Comparison of ENCODE assay signal across 9 mouse cellular contexts in genomic region chr1:128551743-128552397, GRCm38 (mm10). TPM values are rescaled to one million over a fixed set of nuclear protein-coding genes. Genes with fewer than 3 reads are reported as not detected.
DNase-seq lines count a peak whose midpoint lies in the region; ATAC-seq and TF ChIP-seq lines count a peak whose summit lies in the region.
"Had no signal": no experiment of that assay in that cellular context is flagged by ENCODE, and none has a peak within 500 bp of the region (broad histone marks: within the 10 kb centered on the region; RNA-seq: fewer than 3 reads in every experiment).

No protein-coding gene starts in this region.

- H3K4me2 ChIP-seq in kidney, embryonic 16.5 days (replicated peaks; ENCODE audit: low read depth, low read length) = no peak overlapping the region
- peak overlapping the region; percentile 19; the same call in 1 of the 2 replicates for H3K4me2 ChIP-seq in forebrain, embryonic 12.5 days
- no peak overlapping the region for H3K4me2 ChIP-seq in midbrain, embryonic 13.5 days (replicated peaks)
- H3K4me2 ChIP-seq: liver, embryonic 13.5 days had no signal

- no peak overlapping the region; the same call in 1 of the 2 replicates for H3K9ac ChIP-seq in kidney, embryonic 16.5 days (replicated peaks; ENCODE audit: low read length)
- no peak overlapping the region for H3K9ac ChIP-seq in forebrain, embryonic 12.5 days
- no peak overlapping the region for H3K9ac ChIP-seq in midbrain, embryonic 13.5 days (replicated peaks)
- H3K9ac ChIP-seq: liver, embryonic 13.5 days had no signal

- no peak for TF ChIP-seq POLR2A in brain, embryonic 14.5 days (IDR thresholded peaks at IDR 0.05; ENCODE audit: borderline replicate concordance, extremely low read depth, insufficient read depth, insufficient read length, poor library complexity, severe bottlenecking)

- H3K36me3 ChIP-seq in kidney, embryonic 16.5 days (ENCODE audit: insufficient read depth, low read length) = no peaks in the 10 kb centered on the region
- no peaks in the 10 kb centered on the region for H3K36me3 ChIP-seq in forebrain, embryonic 12.5 days (replicated peaks)
- no peaks in the 10 kb centered on the region for H3K36me3 ChIP-seq in midbrain, embryonic 13.5 days
- H3K36me3 ChIP-seq: liver, embryonic 13.5 days had no signal

- H3K4me1 ChIP-seq in kidney, embryonic 16.5 days (ENCODE audit: insufficient read depth, low read length) = no peaks in the 10 kb centered on the region
- peaks cover 15% of the 10 kb centered on the region; the same call in 1 of the 2 replicates for H3K4me1 ChIP-seq in forebrain, embryonic 12.5 days
- H3K4me1 ChIP-seq in midbrain, embryonic 13.5 days (replicated peaks) = peaks cover 14% of the 10 kb centered on the region; the same call in 1 of the 2 replicates
- H3K4me1 ChIP-seq: liver, embryonic 13.5 days had no signal

- 21% methylated on average over 8 of the region's 8 CpGs for WGBS in kidney, embryonic 16.5 days
- 19% methylated on average over 8 of the region's 8 CpGs for WGBS in forebrain, embryonic 12.5 days
- 17% methylated on average over 8 of the region's 8 CpGs for WGBS in midbrain, embryonic 13.5 days

- ATAC-seq in kidney, embryonic 16.5 days (ENCODE audit: low FRiP score, low TSS enrichment) = peak; percentile 49; the same call in 1 of the 2 replicates
- ATAC-seq in forebrain, embryonic 12.5 days (ENCODE audit: low FRiP score) = peak; percentile 36; the same call in 1 of the 2 replicates
- peak; percentile 79 for ATAC-seq in midbrain, embryonic 13.5 days
- ATAC-seq in inflammation-experienced regulatory T-cells, adult 6 months = no peak

- peak; percentile 31; the same call in 1 of the 2 replicates for TF ChIP-seq CTCF in brain, embryonic 14.5 days (IDR thresholded peaks at IDR 0.05; ENCODE audit: borderline replicate concordance, extremely low read depth, insufficient read depth, insufficient read length)

- no peak overlapping the region for H3K4me3 ChIP-seq in kidney, embryonic 16.5 days (ENCODE audit: low read length)
- no peak overlapping the region for H3K4me3 ChIP-seq in forebrain, embryonic 12.5 days (replicated peaks)
- no peak overlapping the region for H3K4me3 ChIP-seq in midbrain, embryonic 13.5 days (replicated peaks)
- H3K4me3 ChIP-seq: liver, embryonic 13.5 days had no signal

- H3K27ac ChIP-seq in kidney, embryonic 16.5 days (ENCODE audit: low read length) = no peak overlapping the region
- H3K27ac ChIP-seq in forebrain, embryonic 12.5 days = no peak overlapping the region
- H3K27ac ChIP-seq in midbrain, embryonic 13.5 days = no peak overlapping the region
- H3K27ac ChIP-seq: liver, embryonic 13.5 days had no signal

- DNase-seq in kidney, adult 8-10 months = no peak
- peak; percentile 65 for DNase-seq in brain, embryonic 14.5 days (ENCODE audit: low read depth)
- DNase-seq in right cerebral cortex, adult 2 months (ENCODE audit: low spot score in 2 of 2) = no peak
- no peak for DNase-seq in gastrocnemius, postnatal 4 days (ENCODE audit: low spot score in 2 of 2)
- DNase-seq: liver, embryonic 13.5 days had no signal

- H3K27me3 ChIP-seq in kidney, embryonic 16.5 days (ENCODE audit: insufficient read depth, low read length) = no peaks in the 10 kb centered on the region
- no peaks in the 10 kb centered on the region for H3K27me3 ChIP-seq in forebrain, embryonic 12.5 days
- 0 out of 2 replicates have a peak, but pooled peaks cover 3% of the 10 kb centered on the region for H3K27me3 ChIP-seq in midbrain, embryonic 13.5 days
- H3K27me3 ChIP-seq: liver, embryonic 13.5 days had no signal

- no peaks in the 10 kb centered on the region for H3K9me3 ChIP-seq in kidney, embryonic 16.5 days (ENCODE audit: low read length)
- H3K9me3 ChIP-seq in forebrain, embryonic 12.5 days = no peaks in the 10 kb centered on the region
- H3K9me3 ChIP-seq in midbrain, embryonic 13.5 days = no peaks in the 10 kb centered on the region
- H3K9me3 ChIP-seq: liver, embryonic 13.5 days had no signal

RNA-seq across cellular contexts. Expression of gene Cxcr4, which starts 40.2 kb away (rescaled TPM):
- polyA plus RNA-seq in kidney, embryonic 16.5 days (2015; fragmentation: Nextera tagmentation; extraction: Ambion mirVana) = 8.7 and 9.0 TPM in 2 replicates
- polyA plus RNA-seq in brain, embryonic 14.5 days (2012; rRNA removed) = 96.9 and 115 TPM in 2 replicates
- 9.5 and 10.1 TPM in 2 replicates for polyA plus RNA-seq in forebrain, embryonic 12.5 days (2016; fragmentation: Nextera tagmentation; extraction: Ambion mirVana)
- polyA plus RNA-seq in midbrain, embryonic 13.5 days (2015; fragmentation: Nextera tagmentation; extraction: Ambion mirVana) = 13.6 and 15.4 TPM in 2 replicates
- 10 to 100 TPM; 11.6 to 15.8 (median 15.7) TPM for polyA plus RNA-seq in inflammation-experienced regulatory T-cells, adult 6 months (2017; shearing (Covaris generic))
- total RNA-seq in gastrocnemius, postnatal 4 days (2021) = 10 to 100 TPM; 20.4 to 24.2 TPM
